Mouse (Mus musculus) monocyte, adult 5-6 weeks (primary cell): ENCODE data around the gene Hdac11. TPM values are rescaled to one million over a fixed set of nuclear protein-coding genes. Genes with fewer than 3 reads are reported as not detected.

Experiments
- ATAC-seq: fragments of 153-309, 156-312 bp; replicated peaks from 2 replicates; pipeline ENCODE4 v1.8.0; 2017; ENCODE audit warnings: mild to moderate bottlenecking; ENCODE audit not compliant: low TSS enrichment, insufficient number of reproducible peaks, severe bottlenecking, poor library complexity, low FRiP score
- total RNA-seq: library from RNA; stranded (forward); fragments of 200-1000, 200-491, 200-594 nt; gene quantifications from 3 replicates; pipeline ENCODE4 v1.2.3, GENCODE M21; 2017

Gene Hdac11
- total RNA-seq, 1 experiment from 2014 or later, result 1.6 TPM

GRCm38 (mm10) chr6:91125228-91125585, 31.3 kb upstream of the Hdac11 start:
- no peak for ATAC-seq

GRCm38 (mm10) chr6:91128996-91129395, 27.5 kb upstream of the Hdac11 start:
- ATAC-seq, result no peak

- ATAC-seq, result no peak
Measured at GRCm38 (mm10) chr6:91130856-91131255, 25.6 kb upstream of the Hdac11 start.

GRCm38 (mm10) chr6:91137343-91137956, 19.0 kb upstream of the Hdac11 start:
- no peak for ATAC-seq

GRCm38 (mm10) chr6:91139846-91140245, 16.6 kb upstream of the Hdac11 start:
- ATAC-seq, result peak; percentile 88

- no peak for ATAC-seq
Measured at GRCm38 (mm10) chr6:91145056-91145455, 11.4 kb upstream of the Hdac11 start.

GRCm38 (mm10) chr6:91145572-91145971, 10.9 kb upstream of the Hdac11 start:
- no peak for ATAC-seq

- no peak for ATAC-seq
Measured at GRCm38 (mm10) chr6:91146443-91147151, 9.9 kb upstream of the Hdac11 start.

GRCm38 (mm10) chr6:91147152-91147770, 9.2 kb upstream of the Hdac11 start:
- no peak for ATAC-seq

GRCm38 (mm10) chr6:91152892-91153548, 3.4 kb upstream of the Hdac11 start:
- no peak for ATAC-seq

- ATAC-seq, result no peak
Measured at GRCm38 (mm10) chr6:91153549-91154064, 2.9 kb upstream of the Hdac11 start.

- ATAC-seq, result no peak
Measured at GRCm38 (mm10) chr6:91154685-91155084, 1.8 kb upstream of the Hdac11 start.

- no peak for ATAC-seq
Measured at GRCm38 (mm10) chr6:91155286-91155685, 1.2 kb upstream of the Hdac11 start.

GRCm38 (mm10) chr6:91156062-91156461, 403 bp upstream of the Hdac11 start:
- ATAC-seq, result no peak

- ATAC-seq, result no peak
Measured at GRCm38 (mm10) chr6:91157237-91157570, 739 bp downstream of the Hdac11 start.

- no peak for ATAC-seq
Measured at GRCm38 (mm10) chr6:91159047-91159446, 2.6 kb downstream of the Hdac11 start.

GRCm38 (mm10) chr6:91160399-91160798, 3.9 kb downstream of the Hdac11 start:
- ATAC-seq, result no peak

GRCm38 (mm10) chr6:91160976-91161375, 4.5 kb downstream of the Hdac11 start:
- ATAC-seq, result no peak

GRCm38 (mm10) chr6:91161506-91162235, 5.2 kb downstream of the Hdac11 start:
- no peak for ATAC-seq
